Mouse (Mus musculus) gastrocnemius, adult 8-10 months (tissue): Measurements from ENCODE around the gene Trim2. TPM values are rescaled to one million over a fixed set of nuclear protein-coding genes. Genes with fewer than 3 reads are reported as not detected.

Source experiments
- DNase-seq, 2 experiments: peaks; one replicate each; pipeline ENCODE4 v3.0.0; 2022; ENCODE audit warnings: low spot score in 2 of 2
- total RNA-seq, 4 experiments: library from RNA; stranded (reverse); gene quantifications; 2 replicates each; pipeline ENCODE4 v1.2.4; 2022

The Trim2 gene
- total RNA-seq, 4 experiments from 2014 or later: 0.92 to 3.0 (median 1.8) TPM

DNA sequence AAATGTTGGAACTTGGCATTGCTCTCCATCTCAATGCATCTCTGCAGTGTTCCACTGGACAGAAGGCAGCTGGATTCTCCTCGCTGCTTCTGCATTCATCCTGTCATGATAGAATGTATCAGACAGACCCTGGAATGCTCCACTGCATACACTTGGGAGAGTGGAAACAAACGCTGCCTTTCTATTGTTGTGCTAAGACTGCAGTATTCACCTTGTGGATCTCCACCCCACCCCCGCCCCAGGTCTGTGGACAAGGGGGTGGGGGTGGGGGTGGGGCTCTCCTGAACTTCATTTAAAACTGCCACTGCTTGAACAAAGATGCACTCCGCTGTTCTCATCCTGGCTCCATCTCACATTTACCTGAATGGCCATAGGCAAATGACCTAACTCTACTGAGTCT lies 112.8 kb downstream of the Trim2 start:
- DNase-seq: no peak

DNA sequence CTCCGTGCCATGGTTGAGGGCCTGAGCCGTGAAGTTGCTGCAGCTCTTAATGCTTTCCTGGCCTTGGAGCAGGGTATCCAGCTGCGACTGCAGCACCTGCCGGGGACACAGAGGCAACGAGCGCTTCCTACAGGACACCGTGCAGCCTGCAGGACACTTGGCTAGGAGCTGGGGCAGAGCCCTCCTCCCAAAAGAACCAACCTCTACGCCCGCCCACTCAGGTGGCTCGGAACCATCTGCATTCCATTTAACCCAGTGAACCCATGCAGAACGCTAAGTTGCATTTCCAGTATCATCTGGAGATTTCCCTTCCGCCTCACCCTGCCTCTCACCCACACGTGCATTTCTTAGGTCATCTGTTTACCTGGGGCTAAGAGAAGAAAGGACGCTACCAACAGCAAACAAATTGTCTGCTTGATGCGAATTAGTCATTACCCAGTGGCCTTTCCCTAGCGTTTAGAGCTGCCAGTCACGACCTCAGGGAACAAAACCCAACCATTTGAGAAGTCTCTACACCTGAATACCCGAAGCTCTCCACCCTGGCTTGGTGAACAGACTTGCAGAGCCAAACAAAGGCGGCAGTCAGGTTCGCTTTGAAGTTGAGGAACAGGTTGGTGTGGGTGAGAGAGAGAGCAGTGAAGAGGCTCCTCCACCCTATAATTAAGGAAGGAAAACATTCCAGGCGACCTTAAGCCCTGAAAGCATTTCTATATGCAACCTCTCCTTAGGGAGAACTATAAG lies 115.4 kb downstream of the Trim2 start:
- DNase-seq: no peak

DNA sequence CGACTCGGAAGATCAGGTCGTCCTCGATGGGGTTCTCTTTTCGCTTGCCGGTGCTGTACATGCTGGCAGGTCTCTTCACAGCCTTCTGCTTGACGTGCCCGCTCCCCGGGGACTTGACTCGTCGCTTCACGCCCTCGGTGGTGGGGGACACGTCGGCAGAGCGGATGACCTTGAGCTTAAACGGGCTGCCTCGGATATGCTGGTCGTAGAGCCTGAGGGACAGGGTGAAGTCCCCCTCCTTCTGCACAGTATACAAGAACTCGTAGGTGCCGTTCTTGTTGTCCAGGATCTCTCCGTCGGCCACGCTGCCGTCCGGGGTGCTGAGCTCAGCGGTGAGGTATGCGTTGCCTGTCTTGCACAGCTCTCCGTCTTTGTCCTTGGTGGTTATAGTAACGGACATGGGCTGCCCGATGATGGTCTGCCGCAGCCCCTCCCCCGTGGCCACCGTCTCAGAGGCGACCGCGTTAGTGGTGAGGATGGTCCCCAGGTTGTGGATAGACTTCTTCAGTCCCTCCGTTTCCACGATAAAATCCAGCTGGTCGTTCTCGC lies 116.1 kb downstream of the Trim2 start:
- no peak for DNase-seq

DNA sequence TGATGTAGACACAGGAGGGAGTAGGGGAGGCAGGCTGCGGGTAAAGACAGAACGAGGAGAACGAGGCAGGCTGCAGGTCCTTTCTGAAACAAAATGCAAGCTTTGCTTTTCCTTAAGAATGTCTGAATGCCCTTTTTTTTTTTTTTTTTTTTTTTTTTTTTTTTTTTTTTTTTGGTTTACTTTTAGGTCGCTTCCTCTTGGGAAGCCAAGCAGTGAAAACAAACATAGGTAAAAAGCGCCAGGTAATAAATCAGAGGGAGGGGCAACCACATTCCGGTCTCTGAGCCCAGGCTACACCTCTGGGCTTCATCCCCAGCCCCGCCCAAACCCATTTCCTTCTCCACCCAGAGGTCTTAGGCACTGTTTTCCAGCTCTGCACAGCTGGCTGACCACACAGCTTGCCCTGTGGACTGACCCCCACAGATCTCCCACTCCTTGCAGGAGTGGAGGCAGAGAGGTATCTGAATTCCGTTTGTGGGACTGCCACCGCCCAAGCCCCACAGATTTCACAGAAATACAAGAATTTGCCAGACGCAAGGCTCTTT lies 117.0 kb downstream of the Trim2 start:
- no peak for DNase-seq

DNA sequence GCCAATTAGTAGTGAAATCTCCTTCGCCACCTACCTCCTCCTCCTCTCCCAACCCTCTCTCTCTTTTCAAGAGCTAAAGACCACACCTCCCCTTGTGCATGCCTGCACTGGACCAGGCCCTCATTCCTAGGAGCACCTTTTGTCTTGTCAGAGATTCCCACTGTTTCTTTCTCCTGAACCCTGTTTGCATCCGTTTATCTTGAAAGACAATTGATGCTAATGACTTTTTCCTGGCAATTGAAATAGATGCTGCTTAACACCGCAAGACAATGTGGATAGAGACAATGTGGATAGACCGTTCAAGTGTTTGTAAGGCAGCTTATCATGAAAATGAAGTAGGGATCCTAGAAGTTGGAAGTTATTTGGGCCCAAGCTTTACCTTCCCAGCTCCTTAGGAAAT lies 125.0 kb downstream of the Trim2 start:
- DNase-seq: no peak

DNA sequence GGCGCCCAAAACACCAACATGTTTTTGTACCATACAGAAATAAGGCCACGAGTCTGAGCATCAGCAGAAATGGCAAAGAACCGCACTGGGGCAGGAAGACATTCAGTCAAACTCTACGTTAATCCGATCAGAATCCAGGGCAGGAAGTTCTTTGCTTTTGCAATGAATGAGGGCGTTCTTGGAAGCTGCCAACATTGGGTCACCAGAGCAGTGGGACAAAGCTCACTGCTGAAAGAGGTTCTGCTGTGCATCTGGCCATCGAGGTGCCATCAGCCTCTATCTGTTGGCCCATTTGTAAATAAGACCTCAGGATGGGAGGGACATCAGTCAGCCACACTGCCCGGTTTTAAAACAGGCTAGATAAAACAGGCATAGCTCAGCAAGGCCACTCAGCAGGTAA lies 125.6 kb downstream of the Trim2 start:
- no peak for DNase-seq

DNA sequence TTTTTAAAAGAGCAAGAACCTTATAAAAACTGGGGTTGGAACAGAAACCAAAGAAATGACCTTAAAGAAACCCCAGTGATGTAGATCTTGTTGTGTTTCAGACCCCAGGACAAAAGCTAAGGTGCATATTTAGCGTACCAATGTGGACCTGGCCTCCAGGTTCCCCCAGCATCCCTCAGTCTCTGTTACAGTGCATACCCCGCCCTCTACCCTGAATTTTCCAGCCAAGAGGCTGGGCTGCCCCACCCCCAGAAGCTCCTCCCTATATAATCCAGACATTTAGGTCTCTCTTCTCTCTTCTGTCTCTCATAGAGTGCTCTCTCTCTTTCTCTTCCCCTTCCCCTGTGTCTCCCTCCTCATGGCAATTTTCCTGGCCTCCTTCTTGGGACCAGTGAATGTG lies 126.4 kb downstream of the Trim2 start:
- DNase-seq: no peak

DNA sequence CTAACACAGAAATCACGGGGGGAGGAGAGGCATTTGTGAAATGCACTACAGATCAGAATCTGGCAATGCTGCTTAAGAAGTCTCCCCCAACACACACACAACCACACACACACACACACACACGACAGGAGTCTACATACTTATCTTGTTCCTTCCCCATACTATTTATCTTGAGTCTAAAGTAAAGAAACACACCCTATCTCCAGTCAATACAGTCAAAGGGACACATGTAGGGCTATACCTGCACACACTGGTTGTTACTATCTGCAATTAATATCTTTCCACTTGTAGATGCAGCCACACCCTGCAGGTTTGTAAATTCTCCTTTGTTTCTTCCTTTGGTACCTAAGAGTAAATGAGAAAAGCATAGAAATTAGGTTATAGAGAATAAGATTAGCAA lies 128.8 kb downstream of the Trim2 start:
- DNase-seq: no peak

DNA sequence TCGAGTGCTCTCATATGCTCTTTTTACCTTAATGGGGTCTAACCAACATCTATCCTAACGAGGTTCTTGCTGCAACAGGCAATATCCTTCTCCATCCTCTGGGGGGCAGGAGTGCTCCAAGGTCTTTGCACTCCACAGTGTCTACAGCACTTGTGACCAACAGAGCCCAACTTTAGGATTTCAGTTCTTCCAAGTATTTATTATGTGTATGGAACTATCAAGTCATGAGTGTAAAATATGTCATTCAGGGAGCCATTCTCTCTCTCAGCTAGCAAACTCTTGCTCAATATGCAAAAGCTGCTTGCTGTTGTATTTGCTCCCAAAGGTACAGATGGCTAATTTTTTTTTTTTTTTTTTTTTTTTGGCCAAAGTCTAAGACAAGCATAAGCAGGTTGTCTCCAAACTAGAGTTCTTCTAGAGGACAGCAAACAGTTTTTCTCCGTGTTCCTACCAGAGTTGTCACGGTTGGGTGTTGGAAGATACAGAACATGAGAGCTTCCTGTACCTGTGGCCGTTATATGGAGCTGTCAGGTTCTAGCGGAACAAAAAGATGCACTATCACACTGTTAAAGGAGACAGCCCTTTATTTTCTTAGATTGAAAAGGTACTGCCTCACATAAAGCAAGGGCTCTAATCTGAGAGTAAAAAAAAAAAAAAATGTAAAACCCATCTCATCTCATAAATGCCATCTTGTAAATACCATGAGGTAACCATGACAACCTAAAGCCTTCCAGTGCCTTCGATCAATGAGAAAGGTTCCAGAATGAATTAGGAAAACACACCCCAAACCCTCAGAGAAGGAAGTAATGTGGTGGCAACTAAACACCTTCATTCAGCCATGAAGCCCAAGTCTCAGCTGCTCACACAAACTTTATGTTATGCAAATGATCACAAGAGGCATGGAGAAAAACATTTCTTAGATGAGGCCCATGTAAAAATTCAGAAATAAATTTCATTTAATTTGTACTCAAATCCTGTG lies 131.1 kb downstream of the Trim2 start:
- DNase-seq: peak; percentile 35

DNA sequence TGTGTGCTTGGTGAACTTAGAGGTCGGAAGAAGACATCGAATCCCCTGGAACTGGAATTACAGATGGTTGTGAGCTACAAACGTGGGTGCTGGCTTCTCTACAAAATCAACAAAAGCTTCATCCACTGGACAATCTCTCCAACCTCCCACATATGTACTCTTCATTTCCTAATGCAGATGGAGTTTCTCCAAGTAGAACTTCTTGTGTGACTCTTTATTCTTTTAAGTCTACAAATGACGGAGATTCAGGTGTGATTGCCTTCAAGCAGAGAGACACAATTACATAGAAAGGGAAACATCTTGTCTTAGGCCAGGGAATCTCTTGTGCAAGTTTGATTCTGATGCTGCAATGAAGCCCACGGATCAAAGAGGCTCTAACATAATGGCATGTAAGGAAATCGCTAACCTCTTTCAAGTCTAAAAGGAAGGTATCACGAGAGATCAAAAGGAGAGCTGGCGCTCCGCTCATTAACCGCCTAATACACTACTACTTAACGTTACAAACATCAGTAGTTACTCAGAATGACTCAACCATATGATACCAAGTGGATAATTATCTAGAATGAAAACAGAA lies 133.0 kb downstream of the Trim2 start, which contains the start of gene Gm6525:
Gene Gm6525, plus strand, starts transcription at position 524 of the 574 bp plus-strand sequence.
- no peak for DNase-seq

DNA sequence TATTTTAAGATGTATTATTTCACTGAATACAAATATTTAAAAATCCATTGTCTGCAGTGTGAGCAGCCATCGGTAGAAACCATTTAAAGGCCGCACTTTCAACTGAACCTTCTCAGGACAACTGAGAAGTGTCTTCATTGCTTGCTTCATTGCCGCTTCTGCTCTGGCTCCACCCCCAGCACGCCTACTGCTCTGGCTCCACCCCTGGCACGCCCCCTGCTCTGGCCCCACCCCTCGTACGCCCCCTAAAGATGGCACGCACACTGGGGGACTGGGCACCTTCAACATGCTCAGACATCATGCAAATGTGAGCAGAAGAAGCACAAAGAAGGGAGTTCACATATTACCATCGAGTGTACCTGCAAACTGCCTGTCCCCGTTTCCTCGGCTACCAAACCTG lies 134.3 kb downstream of the Trim2 start:
- no peak for DNase-seq

DNA sequence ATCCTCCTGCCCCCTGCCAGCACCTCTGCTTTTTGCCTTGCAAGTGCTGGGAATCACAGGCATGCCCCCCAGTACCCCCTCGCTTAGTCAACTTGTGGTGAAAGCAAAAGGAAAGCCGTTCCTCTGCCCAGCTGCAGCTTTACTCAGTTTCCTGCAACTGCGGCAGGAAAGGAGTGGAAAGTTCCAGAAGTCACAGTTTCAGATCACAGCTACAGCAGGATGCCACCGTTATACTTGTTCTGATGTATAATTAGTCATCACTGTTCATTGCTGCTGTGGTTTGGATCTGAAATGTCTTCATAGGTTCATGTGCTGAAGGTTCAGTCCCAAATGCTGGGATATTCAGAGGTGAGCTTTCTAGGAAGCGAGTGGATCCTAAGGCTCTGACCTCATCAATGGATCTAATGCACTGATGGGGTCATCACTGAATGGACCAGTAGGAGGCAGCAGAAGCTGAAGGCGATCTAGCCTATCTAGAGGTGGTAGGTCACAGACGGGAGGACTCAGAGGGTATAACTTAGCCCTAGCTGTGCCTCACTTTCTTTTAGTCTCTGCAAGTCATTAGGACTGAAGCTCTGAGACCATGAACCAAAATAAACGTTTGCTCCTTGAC lies 137.2 kb downstream of the Trim2 start:
- DNase-seq: no peak

DNA sequence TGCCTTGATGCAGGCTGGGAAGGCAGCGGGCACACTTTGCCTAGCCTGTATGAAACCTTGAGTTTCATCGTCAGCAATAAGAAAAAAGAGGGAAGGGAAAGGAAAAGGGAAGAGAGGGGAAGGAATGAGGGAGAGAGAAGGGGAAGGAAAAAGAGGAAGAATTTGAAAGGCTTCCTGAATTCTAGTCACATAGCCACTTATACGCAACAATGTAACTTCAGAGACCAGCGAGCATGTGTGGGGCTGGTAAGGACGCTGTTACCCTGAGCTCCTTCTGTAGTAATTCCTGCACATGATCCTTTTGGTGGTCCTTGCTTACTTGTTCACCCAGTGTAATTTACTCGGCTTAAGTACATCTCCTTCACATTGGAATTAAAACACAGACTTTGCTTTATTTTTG lies 137.7 kb downstream of the Trim2 start:
- DNase-seq: no peak

DNA sequence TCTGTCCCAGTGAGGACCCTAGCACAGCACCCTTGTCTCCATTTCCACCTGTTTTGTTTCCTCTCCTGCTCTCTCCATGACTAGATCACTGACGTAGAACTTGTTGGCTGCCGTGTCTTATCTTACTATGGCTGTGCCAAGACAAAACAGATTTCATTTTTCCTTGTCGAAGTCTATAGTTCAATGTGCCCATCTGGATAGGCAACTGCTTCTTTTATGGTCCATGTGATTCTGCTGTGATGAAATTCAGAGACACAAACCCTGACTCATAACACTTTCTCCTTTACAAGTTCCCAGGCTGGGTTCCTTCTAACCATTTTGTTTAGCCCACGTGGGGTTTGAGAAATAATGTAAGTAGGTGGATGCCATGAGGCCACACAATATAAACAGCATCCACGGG lies 140.6 kb downstream of the Trim2 start:
- DNase-seq: no peak

DNA sequence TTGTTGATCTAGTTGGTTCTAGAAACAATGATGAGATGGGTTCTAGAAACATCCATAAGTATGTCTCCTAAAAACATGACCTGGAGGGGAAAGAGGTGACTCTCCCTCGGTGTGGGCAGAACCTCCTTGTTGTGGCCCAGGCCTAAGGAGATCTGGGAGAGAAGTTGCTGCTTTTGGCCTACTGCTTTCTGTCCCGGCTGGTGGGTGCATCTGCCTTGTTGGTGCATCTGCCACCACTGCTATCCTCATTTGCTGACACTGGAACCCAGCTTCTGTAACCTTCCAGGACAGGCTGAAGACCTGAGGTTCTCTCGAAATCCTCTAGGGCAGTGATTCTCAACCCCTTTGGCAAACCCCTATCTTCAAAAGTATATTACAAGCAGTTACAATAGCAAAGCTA lies 141.3 kb downstream of the Trim2 start:
- no peak for DNase-seq

DNA sequence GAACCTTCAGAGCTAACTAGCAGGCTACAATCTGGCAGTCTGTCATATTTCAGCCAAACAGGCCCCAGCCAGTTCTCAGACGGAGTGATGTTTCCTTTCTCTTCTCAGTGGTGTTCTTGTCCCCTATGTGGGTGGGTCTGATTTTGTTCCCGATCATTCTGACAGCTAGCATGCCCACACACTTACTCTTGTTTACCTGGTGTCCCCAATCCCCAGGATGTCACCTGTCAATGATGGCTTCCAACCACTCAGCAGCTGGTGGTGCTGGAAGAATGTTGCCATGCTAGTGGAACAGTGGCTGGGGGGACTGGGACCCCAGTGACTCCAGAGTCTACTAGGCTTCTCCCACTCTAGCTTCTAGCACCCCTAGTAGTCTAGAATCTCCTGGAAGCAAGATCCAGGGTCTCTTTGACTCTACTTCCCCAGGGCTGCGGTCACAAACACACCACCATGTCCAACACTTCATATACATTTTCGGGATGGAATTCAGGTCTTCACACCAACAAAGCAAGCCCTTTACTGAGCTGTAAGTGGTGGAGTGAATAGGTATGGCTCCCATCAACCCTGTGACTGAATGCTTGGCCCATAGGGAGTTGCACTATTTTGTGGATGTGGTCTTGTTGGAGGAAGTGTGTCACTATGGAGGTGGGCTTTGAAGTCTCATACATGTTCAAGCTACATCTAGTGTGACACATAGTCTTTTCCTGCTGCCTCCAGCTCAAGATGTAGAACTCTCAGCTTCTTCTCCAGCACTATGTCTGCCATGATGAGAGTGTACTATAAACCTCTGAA lies 148.9 kb downstream of the Trim2 start:
- DNase-seq: no peak

DNA sequence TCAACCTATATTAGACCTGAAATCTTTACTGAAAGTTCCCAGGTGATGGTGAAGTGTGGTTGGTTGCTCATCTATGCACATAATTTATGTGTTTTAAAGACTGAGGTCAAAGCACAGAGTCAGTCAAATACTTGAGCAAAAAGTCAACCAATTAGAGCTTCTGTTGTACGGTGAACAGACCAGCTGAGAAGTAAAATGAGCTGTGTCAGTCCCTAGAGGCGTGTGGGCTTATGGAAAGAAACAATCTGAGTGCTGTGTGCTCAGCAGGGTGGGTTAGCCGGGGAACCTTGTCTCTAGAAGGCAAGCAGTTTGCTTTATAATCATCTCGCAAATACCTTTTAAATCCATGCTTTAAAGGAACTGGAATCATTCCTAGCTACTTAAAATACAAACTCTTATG lies 149.7 kb downstream of the Trim2 start:
- DNase-seq: no peak

DNA sequence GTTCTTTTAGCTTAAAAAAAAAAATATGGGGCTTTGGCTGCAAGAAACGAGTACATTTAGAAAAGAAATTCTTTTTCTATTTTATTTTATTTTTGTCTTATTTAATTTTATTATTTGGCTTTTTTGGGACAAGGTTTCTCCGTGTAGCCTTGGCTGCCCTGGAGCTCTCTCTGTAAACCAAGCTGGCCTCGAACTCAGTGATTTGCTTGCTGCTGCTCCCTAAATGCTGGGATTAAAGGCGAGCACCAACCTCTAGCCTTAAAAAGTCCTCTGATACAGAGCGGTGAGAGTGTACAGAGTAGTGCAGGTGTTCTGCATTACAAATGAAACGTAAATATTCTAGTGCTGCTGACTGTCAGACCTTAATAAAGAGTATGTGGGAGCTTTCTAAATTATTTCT lies 150.6 kb downstream of the Trim2 start:
- no peak for DNase-seq

DNA sequence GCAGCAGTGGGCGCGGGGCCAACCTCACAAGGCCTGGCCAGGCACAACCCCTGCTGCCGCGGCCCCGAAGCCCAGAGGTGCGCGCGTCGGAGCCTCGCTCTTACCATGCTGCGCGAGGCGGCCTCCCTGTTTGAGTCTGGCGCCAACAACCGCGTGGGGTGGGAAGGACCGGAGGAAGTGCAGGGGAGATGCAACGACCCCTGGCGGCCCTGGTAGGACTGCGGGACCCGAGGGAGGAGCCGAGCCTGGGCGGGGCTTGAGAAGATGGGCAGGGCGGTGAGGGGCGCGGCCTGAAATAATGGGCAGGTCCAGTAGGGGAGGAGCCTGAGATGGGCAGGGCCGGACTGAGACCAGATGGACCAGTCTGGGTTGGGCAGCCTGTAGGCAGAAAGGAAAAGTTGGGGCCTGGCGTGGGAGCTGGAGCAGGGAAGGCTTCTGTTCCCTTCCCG lies 151.1 kb downstream of the Trim2 start, which contains the start of gene Mnd1:
Gene Mnd1, minus strand, starts transcription at position 229 of the 449 bp plus-strand sequence.
- peak; percentile 98 for DNase-seq

DNA sequence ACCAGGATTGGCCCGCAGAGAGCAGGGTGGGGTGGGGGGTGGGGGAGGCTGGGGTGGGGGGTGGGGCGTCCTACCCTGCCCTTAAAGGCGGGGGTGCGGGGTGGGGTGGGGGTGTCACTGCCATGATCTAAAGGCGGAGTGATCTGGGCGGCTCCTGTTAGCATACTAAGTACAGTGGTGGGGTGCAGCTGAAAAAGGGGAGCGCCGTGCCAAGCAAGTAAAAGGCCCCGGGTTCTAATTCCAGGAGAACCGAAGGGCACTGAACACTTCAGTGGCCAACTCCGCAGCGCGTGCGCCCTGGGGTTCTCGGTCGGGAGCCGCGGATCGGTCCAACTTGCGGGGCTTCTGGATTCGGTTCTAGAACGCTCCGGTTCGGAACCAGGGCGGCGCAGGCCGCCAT lies 151.5 kb downstream of the Trim2 start:
- DNase-seq: no peak
